Mouse (Mus musculus) heart, postnatal 0 days (tissue): ENCODE results near the gene Nectin4. TPM values are rescaled to one million over a fixed set of nuclear protein-coding genes. Genes with fewer than 3 reads are reported as not detected.

Experiments used
- ATAC-seq: fragments of 200-750 bp; cut with Nextera tagmentation; 2 replicates; pipeline ENCODE4 v1.8.0; 2017; ENCODE audit warnings: low read depth, moderate number of reproducible peaks, moderate library complexity; ENCODE audit not compliant: insufficient read depth
- DNase-seq: peaks from one replicate; pipeline ENCODE4 v3.0.0-alpha.2; 2016; ENCODE audit warnings: low spot score
- H3K27ac ChIP-seq: fragments of 300-500 bp; sonication (generic); 2 replicates; pipeline ENCODE4 v1.5.1; 2014; ENCODE audit warnings: low read depth, mild to moderate bottlenecking
- H3K27me3 ChIP-seq: fragments of 300-500 bp; sonication (generic); 2 replicates; pipeline ENCODE4 v1.6.1; 2014; ENCODE audit warnings: low read length, mixed read lengths; ENCODE audit not compliant: control insufficient read depth, insufficient read depth
- H3K36me3 ChIP-seq: fragments of 300-500 bp; sonication (generic); replicated peaks from 2 replicates; pipeline ENCODE4 v1.6.1; 2014; ENCODE audit warnings: low read length, mixed read lengths; ENCODE audit not compliant: control insufficient read depth, insufficient read depth
- H3K4me1 ChIP-seq: fragments of 300-500 bp; sonication (generic); 2 replicates; pipeline ENCODE4 v1.6.1; 2014; ENCODE audit warnings: antibody characterized with exemption; ENCODE audit not compliant: control insufficient read depth, insufficient read depth
- H3K4me2 ChIP-seq: fragments of 300-500 bp; sonication (generic); 2 replicates; pipeline ENCODE4 v1.6.1; 2014; ENCODE audit warnings: low read depth, mild to moderate bottlenecking, low read length, moderate library complexity
- H3K4me3 ChIP-seq: fragments of 300-500 bp; sonication (generic); 2 replicates; pipeline ENCODE4 v1.5.1; 2014; ENCODE audit warnings: low read depth, low read length
- H3K9ac ChIP-seq: fragments of 300-500 bp; sonication (generic); replicated peaks from 2 replicates; pipeline ENCODE4 v1.6.1; 2014; ENCODE audit warnings: low read depth, low read length, mixed read lengths
- H3K9me3 ChIP-seq: fragments of 300-500 bp; sonication (generic); replicated peaks from 2 replicates; pipeline ENCODE4 v1.6.1; 2016; ENCODE audit warnings: low read length; ENCODE audit not compliant: control insufficient read depth
- CTCF ChIP-seq: IDR thresholded peaks from 2 replicates; pipeline ENCODE4 v1.5.1; 2016; ENCODE audit warnings: antibody characterized with exemption, control low read depth, low read depth
- EP300 ChIP-seq: IDR thresholded peaks from 2 replicates; pipeline ENCODE4 v1.6.1; 2016; ENCODE audit warnings: antibody characterized with exemption, low read depth
- WGBS: fragments of 180-500 bp; shearing (Covaris S2); extraction: QIAGEN DNeasy Blood & Tissue Kit; methylation state at CpG from one replicate; pipeline ENCODE4 v1.1.7; 2014; 5-methylcytosine and 5-hydroxymethylcytosine counted together
- polyA plus RNA-seq: library from polyadenylated mRNA; unstranded; fragments of >200 nt; fragmentation: Nextera tagmentation; extraction: Ambion mirVana; gene quantifications from 2 replicates; pipeline ENCODE4 v1.2.1, GENCODE M21; 2015
- total RNA-seq: library from RNA; depleted of rRNA; stranded (reverse); fragments of >200 nt; gene quantifications from 2 replicates; pipeline ENCODE4 v1.2.3, GENCODE M21; 2014; ENCODE audit warnings: low replicate concordance; rRNA removed

The Nectin4 gene
- total and polyA plus RNA-seq, 2 experiments from 2014 or later, result 0.07 to 2.7 TPM

DNA sequence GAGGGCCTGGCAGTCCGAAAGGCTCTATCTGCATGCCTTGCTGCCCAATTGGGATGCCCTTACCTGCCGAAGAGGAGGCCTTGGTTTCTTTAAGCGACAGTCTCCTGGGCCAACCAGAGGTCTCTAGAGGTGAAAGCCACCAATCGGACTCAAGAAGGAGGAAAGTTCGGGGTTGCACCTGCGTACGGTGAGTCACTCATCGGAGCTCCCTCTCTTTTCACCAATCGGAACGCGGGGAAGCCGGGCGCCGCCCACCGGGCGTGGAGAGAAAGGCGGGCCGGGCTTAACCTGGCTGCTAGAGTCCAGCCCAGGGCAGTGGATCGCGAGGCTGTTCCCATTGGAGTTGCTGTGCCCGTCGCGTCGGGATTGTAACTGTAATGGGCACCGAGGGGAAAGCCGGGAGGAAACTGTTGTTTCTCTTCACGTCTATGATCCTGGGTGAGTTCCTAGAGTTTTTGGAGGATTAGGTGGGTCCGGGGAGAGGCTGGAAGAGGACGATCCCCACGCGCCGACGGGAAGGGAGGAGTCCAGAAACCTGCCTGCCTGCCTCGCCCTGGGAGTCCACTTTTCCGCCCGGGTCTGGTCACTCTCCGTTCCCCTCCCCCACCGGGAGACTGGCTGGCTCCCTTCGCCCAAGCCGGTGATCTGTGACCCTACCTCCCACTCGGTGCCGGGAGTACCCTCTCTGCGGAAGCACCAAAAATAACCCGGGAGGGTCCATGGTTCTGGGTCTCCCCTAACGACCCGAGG, 67.5 kb downstream of the Nectin4 start, which contains the start of gene F11r:
F11r (plus strand) TSS at position 272 of the 750 bp plus-strand sequence.
- DNase-seq, result peak; percentile 74
- peak within 1 kb of the TSS; percentile 80 for H3K9ac ChIP-seq
- H3K36me3 ChIP-seq, result no peaks in the 10 kb centered on the region
- peak within 1 kb of the TSS; percentile 71 for H3K4me3 ChIP-seq
- no peaks in the 10 kb centered on the region for H3K27me3 ChIP-seq
- H3K27ac ChIP-seq, result peak within 1 kb of the TSS; percentile 88
- peak within 1 kb of the TSS; percentile 81 for H3K4me2 ChIP-seq
- peak; percentile 77 for ATAC-seq
- WGBS, result 1% methylated on average over 46 of the region's 46 CpGs
- TF ChIP-seq CTCF (peak; percentile 23), EP300 (no peak)
- no peaks in the 10 kb centered on the region for H3K9me3 ChIP-seq
- peaks cover 34% of the 10 kb centered on the region for H3K4me1 ChIP-seq

Other genes with a start within 250 kb of the Nectin4 start
- gene Sdhc, start 219.5 kb upstream of the Nectin4 start, total RNA-seq, result 875 and 891 TPM in 2 replicates
- gene Sdhc, start 219.5 kb upstream of the Nectin4 start, polyA plus RNA-seq, result 754 and 772 TPM in 2 replicates
- gene Mpz, start 219.4 kb upstream of the Nectin4 start, total RNA-seq, result 1.6 and 2.0 TPM in 2 replicates
- gene Mpz, start 219.4 kb upstream of the Nectin4 start, polyA plus RNA-seq, result 0.05 and 0.49 TPM in 2 replicates
- gene Pcp4l1, start 173.8 kb upstream of the Nectin4 start, total RNA-seq, result 40.2 and 48.7 TPM in 2 replicates
- 161 and 164 TPM in 2 replicates for gene Pcp4l1, start 173.8 kb upstream of the Nectin4 start, polyA plus RNA-seq
- not detected in 2 replicates for gene Nr1i3, start 156.1 kb upstream of the Nectin4 start, total RNA-seq
- gene Nr1i3, start 156.1 kb upstream of the Nectin4 start, polyA plus RNA-seq, result 0.27 and 0.30 TPM in 2 replicates
- gene Tomm40l, start 147.6 kb upstream of the Nectin4 start, total RNA-seq, result 82.0 and 97.7 TPM in 2 replicates
- 56.0 and 64.6 TPM in 2 replicates for gene Tomm40l, start 147.6 kb upstream of the Nectin4 start, polyA plus RNA-seq
- gene Apoa2, start 145.0 kb upstream of the Nectin4 start, total RNA-seq, result 14.5 TPM in 1 of 2 replicates, not detected in the other
- gene Apoa2, start 145.0 kb upstream of the Nectin4 start, polyA plus RNA-seq, result 4.0 and 4.5 TPM in 2 replicates
- 22.7 and 60.5 TPM in 2 replicates for gene Fcer1g, start 135.7 kb upstream of the Nectin4 start, total RNA-seq
- 24.6 TPM in 2 replicates for gene Fcer1g, start 135.7 kb upstream of the Nectin4 start, polyA plus RNA-seq
- gene Adamts4, start 119.7 kb upstream of the Nectin4 start, total RNA-seq, result 4.1 and 5.5 TPM in 2 replicates
- gene Adamts4, start 119.7 kb upstream of the Nectin4 start, polyA plus RNA-seq, result 3.8 and 3.9 TPM in 2 replicates
- 962 and 1,127 TPM in 2 replicates for gene Ndufs2, start 118.7 kb upstream of the Nectin4 start, total RNA-seq
- 998 and 1,009 TPM in 2 replicates for gene Ndufs2, start 118.7 kb upstream of the Nectin4 start, polyA plus RNA-seq
- 28.9 and 55.0 TPM in 2 replicates for gene B4galt3, start 99.8 kb upstream of the Nectin4 start, total RNA-seq
- 32.6 and 34.3 TPM in 2 replicates for gene B4galt3, start 99.8 kb upstream of the Nectin4 start, polyA plus RNA-seq
- gene Ppox, start 88.9 kb upstream of the Nectin4 start, total RNA-seq, result 32.7 and 52.4 TPM in 2 replicates
- gene Ppox, start 88.9 kb upstream of the Nectin4 start, polyA plus RNA-seq, result 24.3 and 24.6 TPM in 2 replicates
- gene Usp21, start 82.1 kb upstream of the Nectin4 start, total RNA-seq, result 20.0 and 27.3 TPM in 2 replicates
- gene Usp21, start 82.1 kb upstream of the Nectin4 start, polyA plus RNA-seq, result 30.6 and 32.3 TPM in 2 replicates
- 74.9 and 140 TPM in 2 replicates for gene Ufc1, start 75.1 kb upstream of the Nectin4 start, total RNA-seq
- gene Ufc1, start 75.1 kb upstream of the Nectin4 start, polyA plus RNA-seq, result 109 and 113 TPM in 2 replicates
- gene Dedd, start 41.0 kb upstream of the Nectin4 start, total RNA-seq, result 20.8 and 27.1 TPM in 2 replicates
- 30.0 and 31.7 TPM in 2 replicates for gene Dedd, start 41.0 kb upstream of the Nectin4 start, polyA plus RNA-seq
- gene Nit1, start 24.5 kb upstream of the Nectin4 start, total RNA-seq, result 39.6 and 41.5 TPM in 2 replicates
- 31.4 and 35.2 TPM in 2 replicates for gene Nit1, start 24.5 kb upstream of the Nectin4 start, polyA plus RNA-seq
- 9.3 and 9.7 TPM in 2 replicates for gene Pfdn2, start 24.4 kb upstream of the Nectin4 start, total RNA-seq
- 81.8 and 94.7 TPM in 2 replicates for gene Pfdn2, start 24.4 kb upstream of the Nectin4 start, polyA plus RNA-seq
- 0.19 and 3.2 TPM in 2 replicates for gene Klhdc9, start 9.3 kb upstream of the Nectin4 start, total RNA-seq
- 1.1 TPM in 2 replicates for gene Klhdc9, start 9.3 kb upstream of the Nectin4 start, polyA plus RNA-seq
- 1.6 and 3.4 TPM in 2 replicates for gene Arhgap30, start 18.9 kb downstream of the Nectin4 start, total RNA-seq
- 0.52 and 0.79 TPM in 2 replicates for gene Arhgap30, start 18.9 kb downstream of the Nectin4 start, polyA plus RNA-seq
- gene Usf1, start 41.2 kb downstream of the Nectin4 start, total RNA-seq, result 80.2 and 82.0 TPM in 2 replicates
- gene Usf1, start 41.2 kb downstream of the Nectin4 start, polyA plus RNA-seq, result 47.7 and 48.8 TPM in 2 replicates
- not detected in 2 replicates for gene Tstd1, start 48.8 kb downstream of the Nectin4 start, total RNA-seq
- gene Tstd1, start 48.8 kb downstream of the Nectin4 start, polyA plus RNA-seq, result 1.1 and 2.5 TPM in 2 replicates
- 45.6 and 75.5 TPM in 2 replicates for gene F11r, start 67.4 kb downstream of the Nectin4 start, total RNA-seq
- gene F11r, start 67.4 kb downstream of the Nectin4 start, polyA plus RNA-seq, result 75.8 and 78.3 TPM in 2 replicates
- gene Alyref2, start 133.4 kb downstream of the Nectin4 start, total RNA-seq, result 8.0 and 10.0 TPM in 2 replicates
- 13.5 and 14.6 TPM in 2 replicates for gene Alyref2, start 133.4 kb downstream of the Nectin4 start, polyA plus RNA-seq
- not detected in 2 replicates for gene Itln1, start 165.2 kb downstream of the Nectin4 start, total RNA-seq
- gene Itln1, start 165.2 kb downstream of the Nectin4 start, polyA plus RNA-seq, result not detected in 2 replicates
- gene Cd244a, start 189.1 kb downstream of the Nectin4 start, total RNA-seq, result 1.0 and 4.0 TPM in 2 replicates
- 0.16 and 0.33 TPM in 2 replicates for gene Cd244a, start 189.1 kb downstream of the Nectin4 start, polyA plus RNA-seq
- gene Ly9, start 237.3 kb downstream of the Nectin4 start, total RNA-seq, result 0.31 TPM in 1 of 2 replicates, not detected in the other
- gene Ly9, start 237.3 kb downstream of the Nectin4 start, polyA plus RNA-seq, result 0.18 and 0.21 TPM in 2 replicates